Mouse (Mus musculus): ENCODE data around the gene Usf2.

Gene Usf2

DNA sequence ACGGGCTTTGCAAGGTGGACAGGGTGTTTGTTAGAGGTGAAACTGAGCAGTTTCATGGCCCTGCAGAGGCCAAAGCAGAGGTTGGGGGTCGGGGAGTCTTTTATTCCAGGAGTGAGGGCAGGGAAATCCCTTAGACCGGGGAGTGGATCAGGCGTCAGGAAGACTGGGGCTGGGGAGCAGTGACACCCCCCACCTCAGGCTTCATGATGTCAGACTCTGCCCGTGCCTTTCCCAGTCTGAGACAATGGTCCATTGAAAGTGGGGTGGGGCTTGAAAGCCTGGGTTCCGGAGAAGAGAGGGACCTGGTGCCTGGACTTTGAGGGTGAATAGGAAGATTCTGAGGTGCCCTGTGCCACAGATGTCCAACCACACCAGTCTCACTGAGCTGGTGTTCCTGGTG is 39.9 kb downstream of the Usf2 start:
- no peak for DNase-seq

DNA sequence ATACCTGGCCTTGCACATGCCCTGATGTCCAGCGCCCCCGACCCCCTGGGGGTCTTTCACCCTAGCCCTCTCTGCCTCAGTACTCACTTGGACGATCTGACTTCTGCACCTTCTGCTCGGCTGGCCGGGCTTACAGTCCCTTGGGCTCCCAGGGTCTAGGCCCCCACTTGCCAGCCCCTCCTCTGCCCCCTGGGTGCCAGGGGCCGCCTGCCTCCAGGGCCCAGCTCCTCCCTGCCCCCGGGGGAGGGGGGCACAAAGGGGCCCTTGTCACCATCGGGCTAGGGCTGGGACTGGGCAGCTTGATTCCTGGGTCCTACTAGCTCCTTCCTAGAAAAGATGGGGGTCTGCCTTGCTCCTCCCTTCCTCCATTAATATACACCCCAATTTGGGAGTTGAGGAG is 41.9 kb downstream of the Usf2 start, which contains the start of gene Mag:
TSS of gene Mag (minus strand) at position 142 of the 400 bp plus-strand sequence.
- DNase-seq: no peak

DNA sequence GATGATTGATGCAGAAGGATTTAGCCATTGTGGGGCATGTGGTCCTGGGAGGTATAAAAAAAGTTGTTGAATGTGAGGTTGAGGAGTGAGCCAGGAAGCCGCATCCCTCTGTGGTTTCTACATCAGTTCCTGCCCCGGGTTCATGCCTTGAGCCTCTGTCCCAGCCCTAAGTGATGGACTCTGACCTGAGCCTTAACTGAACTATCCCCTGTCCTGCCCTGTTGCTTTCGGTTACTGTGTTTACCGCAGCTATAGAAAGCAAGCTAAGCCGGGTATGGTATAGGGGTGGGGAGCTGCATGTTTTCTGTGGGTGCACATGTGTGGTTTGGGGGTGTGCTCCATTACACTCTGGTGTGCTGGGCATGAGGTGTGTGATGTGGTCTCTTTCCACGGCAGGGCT is 46.8 kb downstream of the Usf2 start:
- no peak for DNase-seq

DNA sequence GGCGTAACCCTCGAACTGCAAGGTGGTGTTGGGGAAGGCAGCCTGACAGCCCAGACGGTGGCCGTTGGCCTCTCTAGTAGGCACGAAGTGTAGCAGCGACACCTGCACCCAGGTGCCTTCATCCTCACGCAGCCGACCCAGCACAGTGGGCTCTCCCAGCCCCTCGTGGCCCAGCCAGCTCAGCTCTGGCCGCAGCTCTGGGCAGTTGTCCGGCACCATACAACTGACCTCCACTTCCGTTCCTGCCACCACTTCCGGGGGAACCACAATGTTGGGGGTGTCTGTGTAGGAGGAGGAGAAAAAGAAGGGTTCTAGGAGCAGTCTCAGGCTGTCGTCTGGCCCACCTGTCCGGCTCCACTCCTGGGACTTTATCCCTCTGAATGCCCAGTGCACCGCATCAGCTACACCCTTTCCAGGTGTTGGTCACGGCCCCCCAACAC is 47.6 kb downstream of the Usf2 start:
- no peak for DNase-seq

DNA sequence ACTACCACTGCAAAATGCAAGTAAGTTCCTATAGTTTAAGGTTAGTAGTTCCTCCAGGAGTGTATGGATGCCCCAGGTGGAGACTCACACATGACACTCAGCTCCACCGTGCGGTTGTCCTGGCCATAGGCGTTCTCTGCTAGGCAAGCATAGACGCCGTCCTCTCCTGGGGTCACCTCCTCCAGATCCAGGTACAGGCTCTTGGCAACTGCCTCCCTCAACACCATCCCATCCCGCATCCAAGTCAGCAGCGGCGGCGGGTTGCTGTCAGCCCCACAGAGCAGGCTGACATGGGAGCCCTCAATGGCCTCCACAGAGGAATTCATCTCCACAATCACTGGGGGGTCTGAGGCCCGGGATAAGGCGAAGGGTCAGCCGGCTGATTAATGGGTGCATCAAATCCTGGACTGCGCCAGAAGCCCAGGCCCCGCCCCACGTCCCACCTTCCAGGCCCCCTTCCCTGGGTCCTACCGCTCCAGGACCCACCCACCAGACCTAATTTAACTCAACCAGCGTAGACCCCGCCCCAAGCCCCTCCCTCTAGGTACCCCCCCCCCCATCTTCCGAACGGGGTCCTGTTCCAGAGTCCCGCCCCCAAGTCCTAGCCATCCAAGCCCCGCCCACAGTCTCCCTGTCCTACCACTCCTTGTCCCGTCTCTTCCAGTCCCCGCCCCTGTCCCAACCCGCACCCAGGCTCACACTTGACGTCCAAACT is 48.2 kb downstream of the Usf2 start:
- DNase-seq: peak; percentile 66 to 75

DNA sequence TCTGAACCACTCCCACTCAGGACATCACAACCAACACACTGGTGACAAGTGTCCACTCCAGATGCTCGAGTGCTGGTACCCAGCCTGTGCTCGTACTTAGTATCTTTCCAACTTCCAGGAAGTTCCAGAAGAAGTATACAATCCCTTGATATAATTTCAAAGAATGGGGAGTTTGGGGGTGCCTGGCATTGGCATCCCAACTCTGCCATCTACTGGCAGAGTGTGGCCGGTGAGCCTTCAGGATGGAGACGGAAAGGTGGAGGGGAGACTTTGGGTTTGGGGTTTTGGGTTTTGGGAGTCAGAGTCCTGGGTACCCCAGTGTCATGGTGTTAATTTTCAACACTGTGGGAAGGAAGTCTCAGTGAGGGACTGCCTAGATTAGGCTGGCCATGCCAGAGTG is 52.6 kb downstream of the Usf2 start:
- peak; percentile 30 to 41 for DNase-seq
